Mouse (Mus musculus) kidney, adult 2 months (tissue): ENCODE data around the gene Gngt2. TPM values are rescaled to one million over a fixed set of nuclear protein-coding genes. Genes with fewer than 3 reads are reported as not detected.

Experiments
- DNase-seq: peaks from one replicate; pipeline ENCODE4 v3.0.0; 2021
- H3K27ac ChIP-seq: fragments of 200-500 bp; 2 replicates; pipeline ENCODE4 v1.5.1; 2012; ENCODE audit warnings: low read depth, low read length, control low read depth, inconsistent platforms; ENCODE audit not compliant: insufficient read depth
- H3K27me3 ChIP-seq: fragments of 200-500 bp; replicated peaks from 2 replicates; pipeline ENCODE4 v1.6.1; 2012; ENCODE audit warnings: mild to moderate bottlenecking, moderate library complexity, low read length, inconsistent platforms; ENCODE audit not compliant: control insufficient read depth, insufficient read depth
- H3K36me3 ChIP-seq: fragments of 200-500 bp; 2 replicates; pipeline ENCODE4 v1.6.1; 2012; ENCODE audit warnings: mild to moderate bottlenecking, moderate library complexity, low read length, inconsistent platforms; ENCODE audit not compliant: control insufficient read depth, insufficient read depth
- H3K4me1 ChIP-seq: fragments of 200-500 bp; 2 replicates; pipeline ENCODE4 v1.6.1; 2011; ENCODE audit warnings: low read length; ENCODE audit not compliant: control insufficient read depth, insufficient read depth
- H3K4me3 ChIP-seq: fragments of 200-500 bp; 2 replicates; pipeline ENCODE4 v1.5.1; 2011; ENCODE audit warnings: mild to moderate bottlenecking, low read depth, low read length, control low read depth; ENCODE audit not compliant: insufficient read depth
- CTCF ChIP-seq: fragments of 200-500 bp; conservative IDR thresholded peaks from 2 replicates; pipeline ENCODE4 v1.5.1; 2011; ENCODE audit warnings: low read depth, mild to moderate bottlenecking, control low read depth, low read length, moderate library complexity, mixed read lengths; ENCODE audit not compliant: insufficient read depth, insufficient read length
- POLR2A ChIP-seq: fragments of 200-500 bp; IDR thresholded peaks from one replicate; pipeline ENCODE4 v1.6.1; 2011; ENCODE audit warnings: low read depth, low read length, control low read depth
- WGBS: fragments of 180-500 bp; shearing (Covaris S2); methylation state at CpG from one replicate; pipeline ENCODE4 v1.1.7; 2018; 5-methylcytosine and 5-hydroxymethylcytosine counted together
- polyA plus RNA-seq: library from polyadenylated mRNA; depleted of rRNA; stranded (reverse); fragments of >200 nt; gene quantifications from 2 replicates; pipeline ENCODE4 v1.2.3, GENCODE M21; 2012

Gene Gngt2
- polyA plus RNA-seq, 1 experiment: 10.3 TPM

- H3K4me1 ChIP-seq: 0 out of 2 replicates have a peak, but pooled peaks cover 4% of the 10 kb centered on the region
- WGBS: 58% methylated on average over 6 of the region's 6 CpGs
- H3K4me3 ChIP-seq: no peak overlapping the region
- no peak for DNase-seq
- no peak overlapping the region for H3K27ac ChIP-seq
- H3K27me3 ChIP-seq: no peaks in the 10 kb centered on the region
- H3K36me3 ChIP-seq: no peaks in the 10 kb centered on the region
- TF ChIP-seq CTCF: no peak
- no peak for TF ChIP-seq POLR2A
Observed at GRCm38 (mm10) chr11:95826317-95827167, 10.5 kb upstream of the Gngt2 start.

GRCm38 (mm10) chr11:95827168-95827447 is 9.9 kb upstream of the Gngt2 start:
- Histone ChIP-seq H3K4me1 (0 out of 2 replicates have a peak, but pooled peaks cover 4% of the 10 kb centered on the region), H3K4me3 (no peak overlapping the region), H3K36me3 (no peaks in the 10 kb centered on the region), H3K27ac (0 out of 2 replicates have a peak overlapping the region, but pooled peaks have one; percentile 2), H3K27me3 (no peaks in the 10 kb centered on the region)
- WGBS: 25% methylated on average over 3 of the region's 3 CpGs
- no peak for DNase-seq
- TF ChIP-seq POLR2A (no peak), CTCF (no peak)

- no peaks in the 10 kb centered on the region for H3K27me3 ChIP-seq
- no peak for TF ChIP-seq POLR2A
- TF ChIP-seq CTCF: peak; percentile 72
- H3K4me1 ChIP-seq: 0 out of 2 replicates have a peak, but pooled peaks cover 4% of the 10 kb centered on the region
- 18% methylated on average over 3 of the region's 3 CpGs for WGBS
- no peaks in the 10 kb centered on the region for H3K36me3 ChIP-seq
- H3K27ac ChIP-seq: 0 out of 2 replicates have a peak overlapping the region, but pooled peaks have one; percentile 2
- peak; percentile 82 for DNase-seq
- no peak overlapping the region for H3K4me3 ChIP-seq
Observed at GRCm38 (mm10) chr11:95827464-95828085, 9.4 kb upstream of the Gngt2 start.

- no peak overlapping the region for H3K27ac ChIP-seq
- no peak for TF ChIP-seq CTCF
- TF ChIP-seq POLR2A: no peak
- H3K27me3 ChIP-seq: no peaks in the 10 kb centered on the region
- 0 out of 2 replicates have a peak, but pooled peaks cover 4% of the 10 kb centered on the region for H3K4me1 ChIP-seq
- no peak for DNase-seq
- WGBS: 71% methylated on average over 11 of the region's 11 CpGs
- H3K36me3 ChIP-seq: no peaks in the 10 kb centered on the region
- H3K4me3 ChIP-seq: no peak overlapping the region
Observed at GRCm38 (mm10) chr11:95828181-95828964, 8.6 kb upstream of the Gngt2 start.

- TF ChIP-seq CTCF (no peak), POLR2A (no peak)
- 75% methylated on average over 4 of the region's 4 CpGs for WGBS
- H3K27ac ChIP-seq: no peak overlapping the region
- no peak for DNase-seq
- H3K36me3 ChIP-seq: no peaks in the 10 kb centered on the region
- H3K4me3 ChIP-seq: no peak overlapping the region
- H3K27me3 ChIP-seq: no peaks in the 10 kb centered on the region
- 0 out of 2 replicates have a peak, but pooled peaks cover 4% of the 10 kb centered on the region for H3K4me1 ChIP-seq
Observed at GRCm38 (mm10) chr11:95829526-95830050, 7.4 kb upstream of the Gngt2 start.

- peak overlapping the region; percentile 29; the same call in 1 of the 2 replicates for H3K4me3 ChIP-seq
- no peaks in the 10 kb centered on the region for H3K36me3 ChIP-seq
- no peak overlapping the region for H3K27ac ChIP-seq
- DNase-seq: no peak
- no peak for TF ChIP-seq POLR2A
- H3K27me3 ChIP-seq: no peaks in the 10 kb centered on the region
- 0 out of 2 replicates have a peak, but pooled peaks cover 4% of the 10 kb centered on the region for H3K4me1 ChIP-seq
- WGBS: 20% methylated on average over 80 of the region's 80 CpGs
Observed at GRCm38 (mm10) chr11:95830411-95831275, 6.4 kb upstream of the Gngt2 start.
